Mouse (Mus musculus) cortical plate, adult 2 months (tissue): ENCODE results near the gene Chn1.
A peak's percentile ranks its signal among the peaks of the same experiment; 100 is the strongest.

Source experiments
- CTCF ChIP-seq: fragments of 200-500 bp; IDR thresholded peaks from 2 replicates; pipeline ENCODE4 v1.5.1; 2011; ENCODE audit warnings: mild to moderate bottlenecking, control low read depth, low read length; ENCODE audit not compliant: insufficient read depth; ENCODE audit errors: extremely low read depth
- POLR2A ChIP-seq: fragments of 200-500 bp; IDR thresholded peaks from 2 replicates; pipeline ENCODE4 v1.6.1; 2011; ENCODE audit warnings: mild to moderate bottlenecking, low read length, control low read depth; ENCODE audit not compliant: insufficient read depth; ENCODE audit errors: extremely low read depth

DNA sequence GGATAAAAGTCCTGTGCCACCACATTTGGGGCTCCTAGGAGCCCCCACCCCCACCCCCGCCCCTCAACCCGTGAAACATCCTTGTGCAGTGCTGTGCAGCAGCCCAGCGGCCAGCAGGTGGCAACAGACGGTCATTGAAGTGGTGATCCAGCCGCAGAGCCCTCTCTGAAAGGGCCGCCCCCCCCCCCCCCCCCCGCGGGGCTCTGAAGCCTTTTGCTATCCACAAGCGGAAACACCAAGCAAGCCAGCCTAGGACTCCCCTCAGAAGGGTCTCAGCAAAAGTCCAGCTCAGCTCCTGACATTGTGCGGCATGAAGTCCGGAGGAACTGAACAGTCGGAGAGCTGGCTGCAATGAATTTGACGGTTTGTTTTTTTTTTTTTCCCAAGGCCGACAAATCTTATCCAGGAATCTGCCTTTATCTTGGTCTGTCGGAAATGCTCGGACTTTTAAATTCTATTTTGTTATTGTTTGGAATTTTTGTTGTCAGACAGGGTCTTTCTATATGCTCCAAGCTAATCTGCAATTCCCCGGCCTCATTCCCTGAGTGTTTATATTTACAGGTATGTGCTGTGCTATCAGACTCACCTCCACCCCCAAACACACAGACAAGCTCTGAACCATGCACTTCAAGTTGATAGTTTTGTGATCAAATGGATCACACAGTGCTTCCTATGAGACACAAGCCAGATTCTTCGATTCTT, 190.3 kb downstream of the Chn1 start:
- peak; percentile 52 for TF ChIP-seq CTCF
- peak; percentile 66 for TF ChIP-seq POLR2A
